Mouse (Mus musculus): ENCODE results near the gene Cdk10.

GRCm38 (mm10) chr8:123253451-123254098 is 28.9 kb downstream of the Cdk10 start:
- TF ChIP-seq CTCF (IDR thresholded peaks at IDR 0.05; ENCODE audit: insufficient read depth, low read length) (no peak), POLR2A (IDR thresholded peaks at IDR 0.05; ENCODE audit: borderline replicate concordance, extremely low read depth, low read depth, low read length) (no peak; the same call in 1 of the 2 replicates)
